Mouse (Mus musculus): ENCODE results near the gene Tusc2. TPM values are rescaled to one million over a fixed set of nuclear protein-coding genes. Genes with fewer than 3 reads are reported as not detected.
"Not testable (repeated sequence)": the region's sequence is repeated elsewhere in the genome, so short reads cannot be mapped to it uniquely, and the experiment has no call there.

The Tusc2 gene
- total and polyA plus RNA-seq, 3 experiments, result 52.2 to 94.1 (median 57.5) TPM

- DNase-seq, result peak; percentile 91
Measured at GRCm38 (mm10) chr9:107568331-107569261, 5.5 kb downstream of the Tusc2 start.

GRCm38 (mm10) chr9:107569270-107569669 lies 6.2 kb downstream of the Tusc2 start:
- DNase-seq, result no peak

DNA sequence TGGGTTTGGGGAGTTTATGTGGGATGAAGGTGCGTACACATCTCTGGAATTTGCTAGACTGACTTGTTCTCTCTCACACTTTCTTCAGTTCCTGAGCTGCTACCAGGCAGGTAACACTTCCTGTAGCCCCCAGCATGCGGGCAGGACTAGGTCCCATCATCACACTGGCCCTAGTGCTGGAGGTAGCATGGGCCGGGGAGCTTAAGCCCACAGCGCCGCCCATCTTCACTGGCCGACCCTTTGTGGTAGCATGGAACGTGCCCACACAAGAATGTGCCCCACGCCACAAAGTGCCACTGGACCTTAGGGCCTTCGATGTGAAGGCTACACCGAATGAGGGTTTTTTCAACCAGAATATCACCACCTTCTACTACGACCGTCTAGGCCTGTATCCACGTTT lies 7.0 kb downstream of the Tusc2 start:
- no peak for DNase-seq

DNA sequence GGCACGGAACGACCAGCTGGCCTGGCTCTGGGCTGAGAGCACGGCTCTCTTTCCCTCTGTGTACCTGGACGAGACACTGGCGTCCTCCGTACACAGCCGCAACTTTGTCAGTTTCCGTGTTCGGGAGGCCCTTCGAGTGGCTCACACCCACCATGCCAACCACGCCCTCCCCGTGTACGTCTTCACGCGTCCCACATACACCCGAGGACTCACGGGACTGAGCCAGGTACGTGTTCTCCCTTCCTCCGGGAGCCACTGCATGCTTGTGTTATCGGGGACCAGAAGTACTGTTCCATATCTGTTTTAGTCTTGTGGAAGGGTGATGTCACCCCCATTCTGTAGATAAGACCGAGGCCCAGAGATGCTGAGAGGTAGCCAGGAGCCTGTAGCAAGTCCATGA lies 7.8 kb downstream of the Tusc2 start:
- no peak for DNase-seq

- DNase-seq, result no peak
Measured at GRCm38 (mm10) chr9:107571534-107572326, 8.7 kb downstream of the Tusc2 start.

DNA sequence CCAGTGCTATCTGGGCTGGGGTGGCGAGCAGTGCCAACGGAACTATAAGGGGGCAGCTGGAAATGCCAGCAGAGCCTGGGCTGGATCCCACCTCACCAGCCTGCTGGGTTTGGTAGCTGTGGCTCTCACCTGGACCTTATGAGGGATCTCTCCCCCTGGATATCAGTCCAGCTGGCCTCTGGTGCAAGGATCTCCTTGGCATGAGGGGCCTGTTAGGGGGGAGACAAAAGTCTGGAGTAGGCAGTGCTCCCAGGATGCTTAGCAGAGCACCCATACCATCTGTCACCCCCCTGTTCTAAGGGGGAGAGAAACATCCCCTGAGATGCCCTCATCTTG lies 9.2 kb downstream of the Tusc2 start:
- no peak for DNase-seq

- DNase-seq, result not testable (repeated sequence)
Measured at GRCm38 (mm10) chr9:107573774-107574173, 10.7 kb downstream of the Tusc2 start.

GRCm38 (mm10) chr9:107575579-107576356 lies 12.7 kb downstream of the Tusc2 start:
- DNase-seq, result no peak

DNA sequence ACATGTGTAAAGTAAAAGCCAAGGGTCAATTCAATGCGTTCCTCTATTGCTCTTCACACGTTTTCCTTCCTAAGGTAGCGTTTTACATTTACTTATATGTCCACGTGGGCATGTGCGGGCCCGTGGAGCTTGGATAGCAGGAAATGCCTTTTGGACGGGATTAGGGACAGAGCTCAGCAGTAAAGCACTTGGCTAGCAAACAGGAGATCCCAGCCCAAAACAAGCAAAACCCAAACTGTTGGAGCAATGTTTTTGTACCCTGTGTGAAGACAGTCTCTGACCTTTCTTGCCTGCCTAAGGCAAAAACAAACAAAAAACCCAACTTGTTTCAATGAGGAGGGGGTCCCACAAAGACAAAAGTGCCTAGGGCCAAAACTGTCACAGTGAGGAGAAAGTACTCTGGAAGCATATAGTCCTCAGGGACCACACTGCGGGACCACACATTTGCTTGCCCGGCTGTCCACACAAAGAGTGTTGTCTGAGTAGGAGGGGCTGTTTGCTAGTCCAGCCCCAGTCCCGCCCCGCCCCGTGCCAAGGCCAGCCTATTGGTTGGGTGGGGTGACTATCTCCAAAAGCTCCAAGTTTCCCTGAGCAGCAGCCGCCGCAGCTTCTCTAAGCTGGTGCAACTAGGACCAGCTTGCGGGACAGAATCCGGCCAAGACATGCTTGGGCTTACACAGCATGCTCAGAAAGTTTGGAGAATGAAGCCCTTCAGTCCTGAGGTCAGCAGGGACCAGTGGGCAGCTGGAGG lies 13.5 kb downstream of the Tusc2 start, which contains the start of gene Hyal1:
Hyal1 (plus strand) TSS at position 571 of the 751 bp plus-strand sequence.
- peak; percentile 92 for DNase-seq

- DNase-seq, result peak; percentile 54
Measured at GRCm38 (mm10) chr9:107577871-107578270, 14.8 kb downstream of the Tusc2 start.

DNA sequence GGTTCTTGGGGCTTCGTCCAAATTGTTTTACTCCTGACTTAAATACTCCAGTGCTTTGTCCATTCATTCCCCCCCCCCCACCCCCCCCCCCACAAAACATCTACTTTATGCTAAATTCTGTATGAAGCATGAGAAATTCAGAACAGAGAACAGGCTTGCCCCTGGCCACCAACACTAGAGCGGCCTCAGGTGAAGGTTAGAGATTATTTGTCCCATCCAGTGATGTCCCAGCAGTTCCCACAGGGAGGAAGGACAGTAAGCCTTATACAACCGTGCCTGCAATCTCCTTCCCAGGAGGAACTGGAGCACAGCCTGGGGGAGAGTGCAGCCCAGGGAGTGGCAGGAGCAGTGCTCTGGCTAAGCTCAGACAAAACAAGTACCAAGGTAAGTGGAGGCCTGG lies 15.5 kb downstream of the Tusc2 start, which contains the start of gene Naa80:
Naa80 (plus strand) TSS at position 301 of the 400 bp plus-strand sequence.
- no peak for DNase-seq

DNA sequence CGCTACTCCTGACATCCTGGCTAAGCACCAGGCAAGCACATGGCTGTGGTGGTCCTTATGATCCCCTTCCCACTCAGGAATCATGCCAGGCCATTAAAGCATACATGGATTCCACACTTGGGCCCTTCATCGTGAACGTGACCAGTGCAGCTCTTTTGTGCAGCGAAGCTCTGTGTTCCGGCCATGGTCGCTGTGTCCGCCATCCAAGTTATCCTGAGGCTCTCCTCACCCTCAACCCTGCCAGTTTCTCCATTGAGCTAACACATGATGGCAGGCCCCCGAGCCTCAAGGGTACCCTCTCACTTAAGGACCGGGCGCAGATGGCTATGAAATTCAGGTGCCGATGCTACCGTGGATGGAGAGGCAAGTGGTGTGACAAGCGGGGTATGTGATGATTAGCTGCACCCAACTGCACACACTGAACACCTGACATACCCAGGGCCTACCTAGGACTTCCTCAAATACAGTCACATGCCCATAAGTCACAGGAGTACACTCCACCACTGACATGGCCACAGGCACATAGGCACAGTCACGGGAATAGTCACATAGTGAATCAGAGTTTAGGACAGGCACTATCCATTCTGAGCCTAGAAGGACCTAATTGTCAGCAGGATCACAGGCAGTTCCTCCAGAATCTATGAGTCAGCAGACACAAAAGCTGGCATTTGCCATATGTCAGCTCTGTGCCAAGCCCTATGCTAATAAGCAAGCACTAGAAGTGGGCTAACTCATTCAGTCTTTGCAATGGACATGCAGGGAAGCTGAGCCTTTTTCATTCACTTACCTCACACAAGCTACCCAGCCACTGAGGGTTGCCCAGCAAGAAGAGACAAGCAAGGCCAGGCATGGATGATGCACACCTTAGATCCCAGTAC lies 16.2 kb downstream of the Tusc2 start:
- peak; percentile 71 for DNase-seq

DNA sequence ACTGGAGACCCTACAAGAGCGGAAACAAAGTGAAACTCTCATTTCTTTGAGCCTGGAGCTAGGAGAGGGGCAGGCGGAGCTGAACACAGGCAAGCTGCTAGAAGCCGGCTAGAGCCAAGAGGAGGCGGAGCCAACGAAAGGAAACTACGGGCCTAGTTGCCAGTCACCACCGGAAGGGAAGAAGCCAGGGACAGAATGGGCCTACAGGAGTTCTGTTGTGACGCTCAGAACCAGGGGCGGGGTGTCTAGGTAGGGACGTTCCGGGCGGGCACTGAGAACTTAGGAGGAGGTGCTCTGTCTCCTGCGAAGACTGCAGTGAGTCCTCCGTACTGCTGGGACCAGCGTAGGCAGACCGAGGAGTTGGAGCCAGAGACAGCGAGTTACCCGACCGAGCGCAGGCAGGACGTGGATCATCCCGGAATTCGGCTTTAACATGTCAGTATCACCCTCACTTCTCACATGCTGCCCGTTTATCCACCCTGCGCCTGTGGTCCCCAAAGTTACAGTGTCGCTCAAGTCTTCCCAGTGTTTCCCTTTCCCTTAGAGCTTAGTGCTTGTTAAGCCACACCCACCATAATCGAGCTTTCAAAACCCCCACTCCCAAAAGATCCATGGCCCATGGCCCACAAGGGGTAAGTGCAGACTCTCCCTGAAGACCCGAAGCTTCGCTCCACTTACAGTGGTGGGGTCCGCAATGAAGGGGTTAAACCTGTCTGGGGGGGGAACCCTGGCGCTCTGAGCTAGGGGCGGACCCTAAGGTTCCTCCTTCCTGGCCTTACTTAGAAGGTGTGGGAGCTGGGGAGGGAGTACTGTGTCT lies 17.7 kb downstream of the Tusc2 start, which contains the start of gene Hyal3:
Hyal3 (plus strand) TSS at position 318 of the 817 bp plus-strand sequence.
- DNase-seq, result peak; percentile 94

DNA sequence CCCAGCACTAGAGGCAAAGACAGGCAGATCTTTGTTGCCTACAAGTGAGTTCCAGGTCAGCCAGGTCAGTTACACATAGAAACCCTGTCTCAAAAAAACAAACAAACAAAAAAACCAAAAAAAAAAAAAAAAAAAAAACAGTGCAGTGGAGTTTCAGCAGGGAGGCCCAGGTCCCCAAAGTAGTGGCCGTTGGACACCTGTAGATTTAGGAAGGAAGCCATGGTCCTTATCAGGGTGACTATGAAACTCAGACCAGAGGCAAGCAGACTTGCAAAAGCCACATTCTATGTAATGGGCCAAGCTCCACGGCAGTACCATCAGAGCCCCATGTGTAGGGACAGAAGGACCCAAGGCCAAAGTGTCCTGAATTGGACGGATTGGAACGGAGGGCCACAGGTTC lies 18.5 kb downstream of the Tusc2 start:
- DNase-seq, result no peak

DNA sequence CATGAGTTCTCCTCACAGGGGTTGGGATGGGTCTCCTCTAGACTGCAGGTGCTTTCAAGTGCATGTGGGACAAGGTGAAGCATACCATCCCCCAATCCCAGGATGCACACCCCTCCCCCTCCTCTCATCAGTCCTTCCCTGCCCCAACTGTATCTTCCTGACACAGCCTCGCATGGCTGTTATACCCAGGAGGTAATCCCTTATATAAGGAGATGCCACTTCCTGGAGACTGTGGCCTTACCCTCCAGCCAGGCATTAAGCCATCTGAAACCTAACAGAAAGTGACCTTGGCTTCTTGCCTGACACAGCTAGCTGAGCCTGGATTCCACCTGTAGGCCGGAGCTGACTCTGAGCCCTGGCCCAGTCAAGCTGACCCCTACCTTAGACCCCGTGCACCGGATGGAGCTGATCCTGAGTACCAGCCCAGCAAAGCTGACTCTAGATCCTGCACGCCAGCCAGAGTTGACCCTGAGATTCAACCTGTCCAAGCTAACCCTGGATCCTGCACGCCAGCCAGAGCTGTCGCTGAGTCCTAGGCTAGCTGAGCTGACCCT lies 19.5 kb downstream of the Tusc2 start:
- no peak for DNase-seq

GRCm38 (mm10) chr9:107583174-107583573 lies 20.1 kb downstream of the Tusc2 start:
- no peak for DNase-seq

GRCm38 (mm10) chr9:107586504-107586903 lies 23.4 kb downstream of the Tusc2 start:
- no peak for DNase-seq

DNA sequence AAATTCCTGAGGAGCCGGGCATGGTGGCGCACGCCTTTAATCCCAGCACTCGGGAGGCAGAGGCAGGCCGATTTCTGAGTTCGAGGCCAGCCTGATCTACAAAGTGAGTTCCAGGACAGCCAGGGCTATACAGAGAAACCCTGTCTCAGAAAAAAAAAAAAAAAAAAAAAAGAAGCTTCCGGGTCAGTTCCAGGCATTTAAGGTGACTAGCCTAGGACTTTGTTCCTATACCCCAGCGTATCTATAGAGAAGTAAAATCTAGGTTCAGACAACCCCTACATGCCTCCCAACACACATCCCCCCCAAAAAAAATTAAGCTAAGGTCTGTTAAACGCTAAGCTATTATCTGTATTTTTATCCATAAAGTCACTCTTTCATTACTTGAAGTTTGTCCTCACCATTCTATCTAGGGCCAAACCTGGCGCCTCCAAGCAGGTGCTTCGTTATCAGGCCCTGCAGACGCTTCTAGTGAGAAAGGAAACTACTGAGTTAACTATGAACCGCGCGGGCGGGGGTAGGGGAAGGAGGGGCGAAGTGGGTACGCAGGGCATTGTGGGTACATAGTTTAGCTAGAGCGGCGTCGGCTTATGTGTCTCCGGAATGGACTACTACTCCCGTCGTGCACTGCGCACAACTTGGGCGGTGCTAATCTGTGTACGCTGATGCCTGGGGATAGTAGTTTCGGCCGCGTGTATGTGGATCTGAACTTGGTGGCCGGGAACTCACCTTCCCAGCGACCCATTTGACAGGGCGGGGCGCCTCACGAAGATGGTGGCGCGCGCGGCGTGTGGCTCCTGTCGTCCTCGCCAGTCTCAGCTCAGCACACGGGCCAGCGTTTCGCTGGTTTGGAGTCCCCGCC lies 24.1 kb downstream of the Tusc2 start, which contains the start of gene Ifrd2:
Ifrd2 (plus strand) TSS at position 669 of the 859 bp plus-strand sequence.
- DNase-seq, result peak; percentile 98

All from adrenal gland, adult 2 months (tissue).